Mouse (Mus musculus) layer of hippocampus, postnatal 36 days (tissue): ENCODE measurements at regions not wholly inside any gene's neighbourhood (a gene's known extent, or its start where the extent isn't known, plus 50 kb on each side); places are given as distances from the start of the nearest gene placed in this dataset.

Source experiments
- DNase-seq, 2 experiments: peaks; one replicate each; pipeline ENCODE4 v3.0.0; 2022

DNA sequence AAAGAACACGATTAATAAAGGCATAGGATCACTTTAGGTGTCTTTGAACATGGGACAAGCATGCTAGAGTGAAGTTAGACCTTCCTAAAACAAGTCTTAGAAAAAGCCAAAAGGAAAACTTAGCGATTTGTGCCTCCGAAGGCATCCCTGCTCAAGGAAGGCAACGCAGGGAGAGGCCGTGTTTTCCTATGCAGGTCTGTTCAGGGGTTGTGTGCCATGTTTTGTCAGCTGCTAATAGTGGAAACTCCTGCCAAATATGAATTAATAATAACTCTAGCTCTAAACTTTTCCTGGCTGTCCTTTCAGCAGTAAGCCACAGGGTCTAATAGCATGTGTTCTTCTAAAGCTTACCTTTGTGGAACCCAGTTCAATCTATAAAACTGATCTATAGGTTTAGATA lies 168.4 kb upstream of the Ccdc122 start:
- DNase-seq = no peak

DNA sequence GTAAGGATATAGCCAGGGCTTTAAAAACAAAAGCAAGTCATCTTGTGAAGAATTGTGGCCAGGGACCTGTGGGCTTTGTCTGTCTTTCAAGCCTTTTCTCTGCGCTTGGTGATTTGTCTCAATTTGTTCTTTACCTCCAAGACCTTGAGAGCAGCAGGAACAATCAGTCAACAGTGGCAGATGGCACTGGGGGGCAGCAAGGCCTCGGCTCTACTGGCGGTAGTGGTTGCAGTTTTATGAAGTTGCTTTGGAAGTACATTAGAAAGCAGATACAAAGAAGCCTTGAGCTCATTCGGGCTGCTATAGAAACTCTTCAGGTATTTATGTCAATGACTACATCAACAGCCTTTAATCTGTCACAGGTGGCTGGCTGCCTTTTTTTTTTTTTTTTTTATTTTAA lies 171.9 kb upstream of the Ccdc122 start:
- DNase-seq = no peak

DNA sequence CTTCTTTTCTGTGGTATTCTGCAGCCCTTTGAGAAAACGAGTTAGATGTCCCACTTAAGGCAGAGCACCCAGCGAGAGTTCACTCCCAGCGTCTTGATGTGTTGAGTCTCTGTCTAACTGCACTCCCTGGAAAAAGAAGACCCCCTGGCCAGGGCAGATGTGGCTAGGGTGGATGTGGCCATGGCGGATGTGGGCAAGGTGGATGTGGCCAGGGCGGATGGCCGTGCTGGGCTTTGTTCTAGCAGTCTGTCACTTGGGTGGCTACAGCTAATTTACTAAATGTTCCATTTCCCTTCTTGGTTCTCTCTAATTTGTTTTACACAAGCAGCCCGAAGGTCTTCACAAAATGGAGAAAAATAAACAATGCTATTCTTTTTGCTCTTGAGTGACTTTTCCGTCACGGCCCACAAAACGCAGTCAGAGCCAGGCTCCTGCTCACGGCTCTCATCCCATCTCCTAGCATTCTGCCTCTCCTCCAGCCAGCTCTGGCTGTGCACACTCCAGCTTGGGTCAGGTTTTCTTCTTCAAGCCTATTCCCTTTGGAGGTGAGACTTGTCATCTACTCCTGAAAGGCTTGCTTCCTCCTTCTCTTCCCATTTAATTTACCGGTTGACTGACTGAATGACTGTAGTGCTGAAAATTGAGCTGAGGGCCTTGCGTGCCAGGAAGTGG lies 173.4 kb upstream of the Ccdc122 start:
- no peak for DNase-seq

DNA sequence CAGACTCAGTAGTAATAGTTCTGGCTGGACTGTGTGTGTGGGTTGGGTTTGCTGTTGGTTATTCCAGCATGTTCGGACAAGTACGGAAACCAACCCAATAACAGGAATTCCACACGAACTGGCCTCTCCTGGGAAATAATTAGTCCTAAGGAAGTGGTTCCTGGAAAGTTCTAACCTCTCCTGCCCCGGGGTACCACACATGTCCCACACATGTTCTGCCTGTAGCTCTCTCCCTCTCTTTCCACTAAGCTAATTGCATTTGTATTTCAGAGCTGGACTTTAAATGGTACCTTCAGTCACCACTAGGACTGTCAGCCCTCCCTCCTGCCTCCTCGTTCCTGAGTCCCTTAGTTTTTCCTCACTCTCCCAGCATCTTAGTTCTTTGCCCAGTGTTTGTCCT lies 178.2 kb upstream of the Ccdc122 start:
- DNase-seq = no peak

DNA sequence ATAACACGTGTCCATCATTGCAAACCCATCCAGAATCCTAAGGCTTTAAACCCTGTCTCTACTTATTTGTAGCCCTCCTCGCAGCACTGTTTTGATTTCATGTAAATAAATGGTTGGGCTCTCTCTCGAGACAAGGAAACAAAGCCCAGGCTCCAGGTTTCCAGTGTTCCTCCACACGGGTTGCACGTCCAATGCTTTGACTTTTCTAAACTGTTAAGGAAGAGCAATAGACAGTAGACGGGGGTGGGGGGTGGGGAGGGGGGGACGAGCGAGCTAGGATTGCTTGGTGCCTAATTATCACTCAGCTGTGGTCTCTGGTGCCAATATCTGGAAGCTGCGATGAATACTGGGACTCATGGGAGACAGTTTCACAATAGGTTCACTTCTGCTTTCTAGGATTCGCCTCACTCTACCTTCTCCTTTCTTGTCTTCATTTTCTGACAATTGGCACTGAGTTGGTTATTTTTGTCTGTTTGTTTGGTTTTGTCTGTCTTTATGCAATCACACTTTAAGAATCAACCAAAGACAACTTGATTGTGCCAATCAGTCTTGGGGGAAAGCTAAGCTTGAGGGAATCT lies 179.3 kb upstream of the Ccdc122 start:
- no peak for DNase-seq

DNA sequence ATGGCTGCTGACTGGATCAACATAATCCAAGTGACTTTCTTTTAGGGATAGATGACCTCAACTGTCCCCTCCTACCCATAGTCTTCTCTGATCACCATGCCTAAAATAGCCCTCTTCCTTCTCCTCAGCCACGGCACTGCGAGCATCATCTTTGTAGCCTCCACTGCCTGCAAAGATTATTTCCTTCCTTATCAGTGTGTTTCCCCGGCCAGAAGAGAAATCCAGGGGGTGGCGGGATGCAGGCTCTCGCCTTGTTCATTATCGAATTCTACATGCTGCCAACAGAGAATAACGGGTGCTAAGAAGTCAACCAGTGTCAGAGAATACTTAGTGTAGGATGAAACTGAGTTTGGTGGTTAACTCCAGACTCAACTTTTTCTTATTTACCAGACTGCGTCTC lies 180.0 kb upstream of the Ccdc122 start:
- no peak for DNase-seq

DNA sequence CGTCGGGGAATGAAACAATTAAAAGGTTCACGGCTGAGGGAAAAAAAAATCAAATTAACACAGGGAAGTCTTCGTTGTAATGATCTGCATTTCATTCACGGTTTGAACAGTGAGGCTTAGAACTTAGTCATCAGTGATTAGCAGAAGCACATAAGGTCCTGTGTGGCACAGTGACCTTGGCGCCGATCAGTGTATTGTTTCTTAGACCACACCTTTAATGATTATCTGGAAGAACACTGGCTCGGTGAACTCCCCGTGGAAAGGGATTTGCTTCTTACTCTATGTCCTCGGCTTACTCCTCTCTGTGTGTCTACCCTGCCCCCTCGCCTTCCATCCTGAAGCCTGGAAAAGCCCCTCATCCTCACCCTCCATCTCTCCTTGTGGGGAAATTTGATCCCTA lies 181.6 kb upstream of the Ccdc122 start:
- DNase-seq = no peak

DNA sequence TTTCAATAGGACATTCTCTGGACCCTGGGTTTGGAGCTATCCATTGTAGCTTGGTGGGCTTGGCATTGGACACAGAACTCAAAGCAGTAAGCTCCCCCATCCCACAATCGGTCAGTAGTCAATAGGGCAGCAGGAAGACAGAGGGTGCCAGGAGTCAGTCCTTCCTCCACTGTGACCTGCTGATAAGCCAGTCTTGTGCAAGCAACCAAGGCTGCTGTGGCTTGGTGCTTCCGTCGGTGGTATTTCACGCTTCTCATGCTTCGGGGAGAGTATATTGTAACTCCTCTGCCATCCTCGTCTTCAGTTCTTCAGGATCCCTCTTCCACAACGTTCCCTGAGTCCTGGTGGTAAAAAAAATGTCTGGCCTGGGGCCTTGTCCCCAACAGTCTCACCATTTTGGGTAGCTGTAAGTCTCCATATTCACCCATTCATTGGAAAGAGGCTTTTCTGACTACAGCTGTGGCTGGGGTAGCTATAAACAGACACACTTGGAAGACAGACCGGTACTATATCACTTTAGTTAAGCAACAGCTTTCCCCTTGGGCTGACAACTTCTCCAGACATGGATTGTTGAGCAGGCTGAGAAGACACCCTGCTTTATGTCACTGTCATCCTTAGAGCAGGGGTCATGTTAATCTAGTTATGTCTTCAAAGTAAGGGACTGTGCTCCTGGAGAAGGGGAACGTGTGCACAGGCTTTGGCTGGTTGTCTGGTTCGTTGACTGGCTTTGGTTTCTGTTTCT lies 184.9 kb upstream of the Ccdc122 start:
- DNase-seq = no peak

DNA sequence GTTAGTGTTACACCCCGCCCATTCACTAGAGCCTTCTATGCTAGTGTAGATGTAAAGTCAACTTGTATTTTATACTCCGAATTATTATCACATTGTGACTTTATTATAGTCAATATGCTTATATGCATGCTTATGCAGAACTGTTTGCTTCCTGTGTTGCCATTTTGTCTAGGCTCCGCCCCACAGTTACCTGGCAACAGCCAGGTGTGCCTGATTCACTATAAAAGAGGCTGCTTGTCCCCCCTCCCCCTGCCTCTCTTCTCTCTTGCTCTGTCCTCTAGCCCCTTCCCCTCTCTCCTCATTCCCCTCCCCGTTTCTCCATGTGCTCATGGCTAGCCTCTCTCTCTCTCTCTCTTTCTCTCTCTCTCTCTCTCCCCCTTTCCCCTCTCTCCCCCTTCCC lies 185.9 kb upstream of the Ccdc122 start:
- DNase-seq = no peak

DNA sequence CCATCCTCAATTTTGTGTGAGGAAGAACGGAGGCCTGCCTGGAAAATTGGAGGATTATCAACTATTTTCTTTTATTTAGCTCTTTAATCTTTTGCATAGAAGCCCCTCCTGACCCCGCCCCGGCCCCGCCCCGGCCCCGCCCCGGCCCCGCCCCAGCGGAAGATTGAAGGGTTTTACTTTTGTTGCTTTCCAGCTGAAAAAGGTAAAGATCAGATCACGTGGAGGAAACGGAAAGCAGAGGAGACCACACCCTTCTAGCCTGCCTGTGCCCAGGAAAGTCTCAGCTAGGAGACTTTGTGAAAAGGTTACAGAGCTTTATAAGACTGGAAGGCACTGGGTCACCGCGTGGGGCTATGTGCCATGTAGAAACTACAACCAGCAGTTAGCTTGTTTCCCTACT lies 186.5 kb upstream of the Ccdc122 start:
- DNase-seq = no peak

DNA sequence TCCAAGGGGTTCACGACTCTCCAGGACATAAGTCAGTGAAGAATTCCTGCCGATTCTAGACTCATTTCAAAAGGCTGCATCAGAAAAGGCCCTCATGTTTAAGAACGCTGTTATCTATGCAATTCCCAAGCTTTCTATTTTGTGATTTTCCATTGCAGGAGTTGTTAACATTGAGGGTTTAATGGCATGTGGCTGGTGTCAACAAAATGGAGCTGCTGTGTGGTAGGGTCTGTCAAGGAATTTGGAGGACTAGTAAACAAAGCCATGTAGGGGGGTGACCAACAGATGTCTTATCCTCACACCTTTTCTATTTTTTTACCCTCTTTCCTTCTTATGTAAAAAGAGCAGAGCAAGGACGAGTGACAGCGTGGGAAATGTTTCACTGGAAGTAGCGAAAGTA lies 186.9 kb upstream of the Ccdc122 start:
- no peak for DNase-seq

DNA sequence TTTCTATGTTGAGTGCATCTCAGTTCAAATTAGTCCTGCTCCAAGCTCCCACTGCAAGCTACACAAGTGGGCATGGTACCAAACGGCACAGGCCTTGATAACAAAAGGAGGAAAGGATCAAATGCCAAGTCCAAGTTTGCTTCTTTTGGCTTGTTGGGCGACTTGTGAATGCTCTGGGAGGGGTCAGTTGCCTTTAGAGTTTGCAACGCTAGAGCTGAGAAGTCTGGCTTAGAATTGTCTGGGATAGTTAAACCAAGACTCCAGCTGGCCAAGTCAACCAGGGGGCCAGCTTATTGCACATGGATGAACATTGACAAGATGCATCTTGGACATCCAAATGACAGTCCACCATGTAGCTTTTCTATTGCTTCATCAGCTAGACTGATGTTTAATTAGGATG lies 187.5 kb upstream of the Ccdc122 start:
- no peak for DNase-seq

DNA sequence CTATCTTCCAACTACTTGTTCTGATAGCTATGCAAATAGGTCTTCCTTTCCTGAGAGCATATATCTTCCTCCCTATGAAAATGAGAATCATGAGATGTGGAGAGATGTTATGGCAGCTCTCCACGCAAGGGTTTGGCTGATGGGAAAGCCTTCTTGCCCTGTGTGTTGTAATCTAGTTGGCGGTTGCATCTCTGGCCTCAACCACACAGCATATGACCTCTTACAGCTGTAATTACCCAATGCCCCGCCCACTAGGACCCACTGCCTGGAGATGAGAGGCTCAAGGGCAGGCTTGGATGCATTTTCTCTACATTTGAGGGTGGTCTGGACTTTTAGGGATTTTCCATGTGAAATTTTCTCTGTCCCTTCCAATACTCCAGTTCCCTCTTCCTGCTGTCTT lies 190.9 kb upstream of the Ccdc122 start:
- no peak for DNase-seq

DNA sequence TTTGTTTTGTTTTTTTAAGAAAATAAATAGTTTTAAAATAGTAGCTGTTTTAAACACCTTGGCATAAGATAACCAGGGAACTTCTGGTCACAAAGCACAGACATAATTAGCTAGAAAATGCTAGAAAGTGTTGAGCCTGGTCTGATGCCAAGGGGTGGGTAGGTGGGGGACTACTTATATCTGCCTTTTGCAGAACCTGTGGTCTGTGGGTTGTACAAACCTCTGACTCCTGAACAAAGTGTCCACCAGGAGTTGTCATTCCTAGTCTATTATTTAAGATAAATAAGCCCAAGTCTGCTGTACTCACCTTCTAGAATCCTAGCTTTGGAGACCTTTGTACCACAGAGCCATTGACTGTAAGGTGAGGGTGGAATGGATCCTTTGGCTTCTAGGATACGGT lies 191.9 kb upstream of the Ccdc122 start:
- DNase-seq = no peak

DNA sequence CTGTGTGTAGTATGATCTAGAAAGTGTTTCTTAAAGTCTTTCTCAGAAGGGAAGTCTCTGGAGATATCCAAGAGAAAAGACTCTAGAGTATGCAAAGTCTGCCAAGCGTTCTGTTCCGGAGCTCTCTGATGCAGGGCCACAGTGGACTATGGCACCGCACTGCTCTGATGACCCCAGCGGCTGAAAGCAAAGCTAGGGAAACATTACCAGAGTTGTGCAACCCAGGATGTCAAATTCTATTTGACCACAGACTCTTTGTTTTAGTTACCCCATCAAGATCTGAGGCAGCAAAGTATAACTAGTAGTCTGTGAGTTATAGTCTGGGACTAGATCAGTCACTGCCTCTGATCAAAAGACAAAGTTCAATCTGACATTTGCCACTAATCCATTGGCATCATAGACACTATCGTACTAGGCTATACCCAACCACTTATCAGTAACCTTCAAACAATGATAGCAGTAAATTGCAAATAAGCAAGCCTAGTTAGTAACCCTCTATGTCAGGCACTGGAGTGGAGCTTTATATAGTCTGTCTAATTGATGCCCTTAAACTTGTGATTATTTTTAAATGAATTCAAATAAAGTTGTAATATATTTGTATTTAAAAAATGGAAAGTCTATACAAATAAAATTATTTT lies 198.9 kb upstream of the Ccdc122 start:
- no peak for DNase-seq

DNA sequence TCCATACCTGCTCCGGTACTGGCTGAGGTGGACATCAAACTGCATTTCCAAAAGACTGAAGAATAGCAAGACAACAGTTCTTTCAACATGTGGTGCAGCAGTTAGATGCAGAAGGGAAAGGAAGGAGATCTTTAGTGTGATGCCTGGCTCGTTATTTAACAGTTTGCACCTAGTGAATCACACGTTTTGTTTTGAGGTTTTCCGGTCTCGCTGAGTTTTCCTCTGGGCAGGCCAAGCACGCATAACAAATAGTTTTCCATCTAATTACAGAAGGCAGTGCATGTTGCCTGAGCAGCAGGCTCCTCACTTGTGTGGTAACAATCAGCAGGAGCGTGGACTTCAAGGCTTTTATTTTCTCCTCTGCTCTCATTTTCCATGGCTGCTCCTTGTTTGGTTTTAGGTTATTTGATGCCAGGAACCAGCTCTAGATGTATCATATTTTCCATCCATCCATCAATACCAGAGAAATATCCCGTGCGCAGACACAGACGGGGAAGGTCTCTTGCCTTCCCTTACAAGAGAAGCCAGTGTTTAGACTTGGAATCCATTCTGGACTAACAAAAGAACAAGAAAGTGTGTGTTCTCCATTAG lies 199.6 kb upstream of the Ccdc122 start:
- no peak for DNase-seq

DNA sequence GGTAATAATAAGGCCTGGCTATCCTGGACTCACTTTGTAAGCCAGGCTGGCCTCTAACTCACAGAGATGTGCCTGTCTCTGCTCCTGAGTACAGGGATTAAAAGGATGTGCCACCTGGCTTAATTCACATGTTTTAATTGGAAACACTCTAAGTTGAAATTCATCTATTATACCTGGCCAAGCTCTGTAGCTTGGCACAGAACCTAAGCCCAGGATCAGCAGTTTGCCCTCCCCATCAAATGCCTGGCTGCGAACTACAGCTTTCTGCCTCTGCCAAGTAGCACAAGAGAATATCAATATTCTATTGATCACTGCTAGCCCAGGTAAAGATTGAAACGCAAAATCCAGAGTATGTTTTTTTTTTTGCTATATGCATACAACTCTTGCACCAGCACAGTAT lies 200.3 kb upstream of the Ccdc122 start:
- no peak for DNase-seq

DNA sequence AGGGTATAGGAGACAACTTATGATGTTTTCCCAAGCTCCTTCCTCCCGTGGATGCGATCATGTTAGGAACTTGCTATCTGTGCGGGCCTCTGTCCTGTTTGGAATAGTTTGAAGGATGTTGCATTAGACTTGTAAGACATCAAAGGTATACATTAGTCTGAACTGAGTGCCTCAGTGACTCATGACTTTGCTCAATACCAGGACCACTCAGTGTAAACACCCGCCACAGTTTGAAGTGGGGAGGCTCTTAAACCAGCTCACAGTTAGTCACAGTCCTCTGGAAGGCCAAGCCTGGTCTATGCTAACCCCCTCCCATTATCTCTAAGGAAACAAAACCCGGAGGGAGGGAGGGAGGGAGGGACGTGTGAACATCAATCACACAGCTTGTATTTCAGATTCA lies 202.5 kb upstream of the Ccdc122 start:
- no peak for DNase-seq

DNA sequence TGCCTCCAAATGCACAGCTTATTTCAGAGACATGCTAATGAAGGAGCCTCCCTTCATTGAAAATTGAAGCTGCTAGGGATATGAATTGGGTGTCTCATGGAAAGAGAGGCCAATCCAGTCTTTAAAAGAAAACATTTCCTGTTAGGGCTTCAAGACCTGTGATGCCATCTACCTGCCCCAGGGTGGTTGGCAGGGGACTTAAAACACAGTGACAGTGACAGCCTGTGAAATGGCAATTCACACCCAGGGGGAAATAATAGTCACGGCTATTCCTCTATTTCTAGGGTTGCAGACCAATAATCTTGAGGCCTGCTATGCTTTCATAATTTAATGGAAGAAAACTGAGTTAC lies 207.4 kb upstream of the Ccdc122 start:
- no peak for DNase-seq

DNA sequence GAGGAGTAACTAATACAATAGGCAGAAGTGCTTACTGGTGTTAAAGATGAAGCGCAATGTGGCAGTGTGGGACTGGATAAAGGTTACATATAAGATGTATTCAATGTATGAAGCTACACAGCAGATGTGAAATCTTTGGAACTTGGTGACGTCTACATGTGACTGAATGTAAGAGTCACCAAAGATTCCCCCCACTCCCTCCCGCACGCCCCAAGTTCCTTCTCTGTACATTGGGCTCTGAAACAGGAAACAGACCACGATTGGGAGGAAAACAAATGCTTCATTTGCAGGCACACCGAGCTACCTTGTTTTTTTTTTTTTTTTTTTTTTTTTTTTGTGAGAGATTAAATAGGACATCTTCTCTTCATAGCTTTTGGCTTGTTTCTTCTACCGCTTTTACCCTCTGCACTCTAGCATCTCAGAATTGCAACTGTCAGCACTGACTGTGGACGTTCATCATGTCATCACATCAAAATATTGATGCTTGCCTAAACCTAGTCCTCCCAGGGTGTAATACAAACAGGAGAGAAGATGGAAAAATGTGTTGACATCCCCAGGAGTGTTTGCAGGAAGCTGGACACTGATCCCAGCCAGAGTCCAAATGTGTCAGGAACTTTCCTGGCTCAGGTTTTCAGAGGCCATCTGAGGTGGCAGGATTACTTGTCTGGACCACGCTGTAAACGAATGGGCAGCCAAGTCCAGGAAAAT lies 208.0 kb upstream of the Ccdc122 start:
- DNase-seq = no peak

DNA sequence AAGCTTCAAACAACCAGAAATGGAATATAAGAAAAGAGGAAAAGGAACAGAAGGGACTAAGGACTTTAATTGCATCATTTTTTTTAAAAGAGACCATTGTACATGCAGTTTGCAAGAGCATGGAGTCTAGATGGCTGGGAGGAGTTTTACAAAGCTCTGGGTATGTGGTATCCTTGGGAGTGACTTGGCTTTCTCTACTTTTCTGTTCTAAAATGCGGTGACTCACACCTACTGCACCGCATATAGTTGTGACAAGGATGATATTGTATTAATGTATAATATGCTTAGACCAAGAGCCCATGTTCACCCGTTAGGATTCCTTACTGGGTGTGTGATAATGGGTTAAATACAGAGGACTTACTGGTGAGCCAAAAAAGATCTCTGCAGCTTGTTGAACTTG lies 212.5 kb upstream of the Ccdc122 start:
- no peak for DNase-seq

DNA sequence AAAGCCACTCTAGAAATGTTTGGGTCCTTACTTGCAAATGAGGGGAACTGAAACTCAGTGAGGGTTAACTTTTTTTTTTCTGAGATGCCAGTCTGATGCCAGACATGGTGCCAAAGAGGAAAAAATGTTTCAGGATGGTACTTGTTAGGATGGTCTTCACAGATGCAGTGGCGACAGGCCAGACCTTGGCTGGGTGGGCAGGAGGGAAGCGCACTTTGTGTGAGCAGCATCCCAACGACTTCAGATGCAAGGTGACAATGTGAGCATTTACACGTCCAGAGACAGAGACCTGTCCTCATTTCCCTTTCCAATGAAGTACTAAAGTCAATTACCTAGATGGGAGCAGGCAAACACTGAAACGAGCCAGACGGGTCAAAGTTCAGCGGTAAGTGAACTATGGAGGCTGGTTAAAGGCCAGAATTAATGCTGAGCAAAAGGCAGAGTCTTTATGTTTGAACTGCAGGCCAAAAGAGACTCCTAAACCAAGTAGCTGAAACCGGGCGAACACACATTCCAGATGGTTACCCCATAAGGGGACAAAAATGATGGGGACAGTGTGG lies 213.7 kb upstream of the Ccdc122 start:
- no peak for DNase-seq

DNA sequence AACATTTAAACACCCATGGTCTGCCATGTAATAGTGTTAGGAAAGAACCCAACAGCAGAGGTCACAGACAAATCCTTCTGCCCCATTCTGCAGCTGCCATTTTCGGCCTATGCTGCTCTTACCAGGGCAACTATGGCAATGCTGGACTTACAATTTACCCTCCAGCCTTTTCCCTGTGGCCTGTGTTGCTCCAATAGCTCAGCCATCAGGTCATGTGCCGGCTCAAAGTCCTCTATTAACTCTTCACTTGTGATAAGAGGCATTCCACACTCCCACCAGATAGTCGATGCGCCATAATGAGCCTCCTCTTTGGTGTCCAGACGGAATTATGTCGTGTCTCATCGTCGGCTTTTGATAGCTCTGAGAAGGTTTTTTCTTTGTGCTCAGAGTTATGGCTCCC lies 214.7 kb upstream of the Ccdc122 start:
- DNase-seq = no peak
